Mouse (Mus musculus) heart, embryonic 16.5 days (tissue): ENCODE results near the gene Spib. TPM values are rescaled to one million over a fixed set of nuclear protein-coding genes. Genes with fewer than 3 reads are reported as not detected.

ENCODE experiments used
- ATAC-seq: fragments of 200-750 bp; cut with Nextera tagmentation; replicated peaks from 2 replicates; pipeline ENCODE4 v1.8.0; 2017; ENCODE audit warnings: moderate number of reproducible peaks; ENCODE audit not compliant: insufficient read depth, low FRiP score; ENCODE audit errors: extremely low read depth
- H3K27ac ChIP-seq: fragments of 300-500 bp; sonication (generic); 2 replicates; pipeline ENCODE4 v1.5.1; 2014; ENCODE audit warnings: mild to moderate bottlenecking, low read length, control low read depth, moderate library complexity
- H3K27me3 ChIP-seq: fragments of 300-500 bp; sonication (generic); 2 replicates; pipeline ENCODE4 v1.6.1; 2014; ENCODE audit warnings: low read length, mixed read lengths; ENCODE audit not compliant: control insufficient read depth, insufficient read depth
- H3K36me3 ChIP-seq: fragments of 300-500 bp; sonication (generic); 2 replicates; pipeline ENCODE4 v1.6.1; 2014; ENCODE audit not compliant: control insufficient read depth, insufficient read depth
- H3K4me1 ChIP-seq: fragments of 300-500 bp; sonication (generic); 2 replicates; pipeline ENCODE4 v1.6.1; 2014; ENCODE audit warnings: low read length, mixed read lengths; ENCODE audit not compliant: control insufficient read depth, insufficient read depth
- H3K4me2 ChIP-seq: fragments of 300-500 bp; sonication (generic); 2 replicates; pipeline ENCODE4 v1.6.1; 2014; ENCODE audit warnings: low read depth, mild to moderate bottlenecking, control low read depth, low read length
- H3K4me3 ChIP-seq: fragments of 300-500 bp; sonication (generic); 2 replicates; pipeline ENCODE4 v1.5.1; 2014; ENCODE audit warnings: mild to moderate bottlenecking, control low read depth, low read length
- H3K9ac ChIP-seq: fragments of 300-500 bp; sonication (generic); 2 replicates; pipeline ENCODE4 v1.6.1; 2014; ENCODE audit warnings: low read length, control low read depth
- H3K9me3 ChIP-seq: fragments of 300-500 bp; sonication (generic); replicated peaks from 2 replicates; pipeline ENCODE4 v1.6.1; 2016; ENCODE audit warnings: low read length; ENCODE audit not compliant: control insufficient read depth
- WGBS: fragments of 180-500 bp; shearing (Covaris S2); extraction: QIAGEN DNeasy Blood & Tissue Kit; methylation state at CpG from one replicate; pipeline ENCODE4 v1.1.7; 2014; 5-methylcytosine and 5-hydroxymethylcytosine counted together
- polyA plus RNA-seq: library from polyadenylated mRNA; unstranded; fragments of >200 nt; fragmentation: Nextera tagmentation; extraction: Ambion mirVana; gene quantifications from 2 replicates; pipeline ENCODE4 v1.2.1, GENCODE M21; 2015

Spib gene
- polyA plus RNA-seq, 1 experiment from 2014 or later = 5.9 TPM

GRCm38 (mm10) chr7:44564486-44564885, 32.6 kb upstream of the Spib start:
- Histone ChIP-seq H3K9ac (no peak overlapping the region), H3K27ac (no peak overlapping the region), H3K4me1 (no peaks in the 10 kb centered on the region), H3K36me3 (no peaks in the 10 kb centered on the region), H3K9me3 (no peaks in the 10 kb centered on the region), H3K27me3 (peaks cover 2% of the 10 kb centered on the region; the same call in 1 of the 2 replicates), H3K4me2 (no peak overlapping the region), H3K4me3 (no peak overlapping the region)
- ATAC-seq = no peak
- WGBS = 76% methylated on average over 10 of the region's 10 CpGs

- no peak for ATAC-seq
- H3K4me1 ChIP-seq = no peaks in the 10 kb centered on the region
- peaks cover 5% of the 10 kb centered on the region; the same call in 1 of the 2 replicates for H3K27me3 ChIP-seq
- no peaks in the 10 kb centered on the region for H3K36me3 ChIP-seq
- 36% methylated on average over 8 of the region's 8 CpGs for WGBS
- H3K27ac ChIP-seq = no peak overlapping the region
- H3K4me2 ChIP-seq = no peak overlapping the region
- no peaks in the 10 kb centered on the region for H3K9me3 ChIP-seq
- H3K4me3 ChIP-seq = no peak overlapping the region
- no peak overlapping the region for H3K9ac ChIP-seq
Measured at GRCm38 (mm10) chr7:44563284-44563683, 31.4 kb upstream of the Spib start.

GRCm38 (mm10) chr7:44560435-44561400, 28.8 kb upstream of the Spib start:
- Histone ChIP-seq H3K9me3 (no peaks in the 10 kb centered on the region), H3K27me3 (peaks cover 5% of the 10 kb centered on the region; the same call in 1 of the 2 replicates), H3K4me1 (no peaks in the 10 kb centered on the region), H3K36me3 (no peaks in the 10 kb centered on the region), H3K27ac (no peak overlapping the region), H3K4me3 (no peak overlapping the region), H3K4me2 (no peak overlapping the region), H3K9ac (no peak overlapping the region)
- ATAC-seq = no peak
- WGBS = 50% methylated on average over 18 of the region's 18 CpGs

- H3K27ac ChIP-seq = no peak overlapping the region
- no peak overlapping the region for H3K4me3 ChIP-seq
- WGBS = 54% methylated on average over 2 of the region's 2 CpGs
- peaks cover 6% of the 10 kb centered on the region for H3K4me1 ChIP-seq
- H3K36me3 ChIP-seq = no peaks in the 10 kb centered on the region
- no peak for ATAC-seq
- H3K27me3 ChIP-seq = peaks cover 12% of the 10 kb centered on the region
- no peaks in the 10 kb centered on the region for H3K9me3 ChIP-seq
- H3K9ac ChIP-seq = no peak overlapping the region
- no peak overlapping the region for H3K4me2 ChIP-seq
Measured at GRCm38 (mm10) chr7:44557629-44558028, 25.8 kb upstream of the Spib start.

GRCm38 (mm10) chr7:44553826-44554225, 22.0 kb upstream of the Spib start, which contains the start of gene Nr1h2:
Gene Nr1h2 (minus strand): TSS chr7:44553951.
- Histone ChIP-seq H3K4me2 (peak within 1 kb of the TSS; percentile 79), H3K27me3 (peaks cover 9% of the 10 kb centered on the region), H3K27ac (peak within 1 kb of the TSS; percentile 92), H3K9me3 (no peaks in the 10 kb centered on the region), H3K9ac (peak within 1 kb of the TSS; percentile 75), H3K4me1 (peaks cover 7% of the 10 kb centered on the region), H3K36me3 (peaks cover 28% of the 10 kb centered on the region), H3K4me3 (peak within 1 kb of the TSS; percentile 78)
- peak; percentile 83 for ATAC-seq
- WGBS = under 1% methylated on average over 22 of the region's 22 CpGs

GRCm38 (mm10) chr7:44553196-44553764, 21.4 kb upstream of the Spib start:
- peak overlapping the region; percentile 92 for H3K27ac ChIP-seq
- H3K4me3 ChIP-seq = peak overlapping the region; percentile 78
- peaks cover 28% of the 10 kb centered on the region for H3K36me3 ChIP-seq
- H3K4me1 ChIP-seq = peaks cover 7% of the 10 kb centered on the region
- H3K9ac ChIP-seq = peak overlapping the region; percentile 75
- peak; percentile 61 for ATAC-seq
- 1% methylated on average over 31 of the region's 32 CpGs for WGBS
- H3K27me3 ChIP-seq = peaks cover 9% of the 10 kb centered on the region
- peak overlapping the region; percentile 79 for H3K4me2 ChIP-seq
- no peaks in the 10 kb centered on the region for H3K9me3 ChIP-seq

- Histone ChIP-seq H3K4me1 (peaks cover 14% of the 10 kb centered on the region), H3K27me3 (peaks cover 9% of the 10 kb centered on the region), H3K4me2 (peak overlapping the region; percentile 79; the same call in 1 of the 2 replicates), H3K9me3 (no peaks in the 10 kb centered on the region), H3K27ac (no peak overlapping the region), H3K9ac (no peak overlapping the region), H3K36me3 (peaks cover 28% of the 10 kb centered on the region), H3K4me3 (peak overlapping the region; percentile 78; the same call in 1 of the 2 replicates)
- WGBS = 82% methylated on average over 31 of the region's 31 CpGs
- ATAC-seq = no peak
Measured at GRCm38 (mm10) chr7:44552141-44552908, 20.5 kb upstream of the Spib start.

- no peak for ATAC-seq
- peaks cover 16% of the 10 kb centered on the region for H3K4me1 ChIP-seq
- H3K4me3 ChIP-seq = no peak overlapping the region
- H3K27ac ChIP-seq = no peak overlapping the region
- no peak overlapping the region for H3K4me2 ChIP-seq
- H3K9me3 ChIP-seq = no peaks in the 10 kb centered on the region
- 77% methylated on average over 22 of the region's 22 CpGs for WGBS
- peaks cover 9% of the 10 kb centered on the region for H3K27me3 ChIP-seq
- H3K36me3 ChIP-seq = peaks cover 28% of the 10 kb centered on the region
- H3K9ac ChIP-seq = no peak overlapping the region
Measured at GRCm38 (mm10) chr7:44551731-44552130, 19.9 kb upstream of the Spib start.
